Mouse (Mus musculus) hindbrain, embryonic 16.5 days (tissue): ENCODE measurements around the gene Gabpb2. TPM values are rescaled to one million over a fixed set of nuclear protein-coding genes. Genes with fewer than 3 reads are reported as not detected.

ENCODE experiments used
- ATAC-seq: fragments of 200-750 bp; cut with Nextera tagmentation; 2 replicates; pipeline ENCODE4 v1.8.0; 2017; ENCODE audit warnings: moderate TSS enrichment, moderate library complexity
- H3K27ac ChIP-seq: fragments of 300-500 bp; sonication (generic); 2 replicates; pipeline ENCODE4 v1.5.1; 2014; ENCODE audit warnings: low read depth, mild to moderate bottlenecking, control low read depth, low read length, moderate library complexity
- H3K27me3 ChIP-seq: fragments of 300-500 bp; sonication (generic); replicated peaks from 2 replicates; pipeline ENCODE4 v1.6.1; 2014; ENCODE audit warnings: low read length; ENCODE audit not compliant: control insufficient read depth, insufficient read depth
- H3K36me3 ChIP-seq: fragments of 300-500 bp; sonication (generic); 2 replicates; pipeline ENCODE4 v1.6.1; 2014; ENCODE audit warnings: mild to moderate bottlenecking, low read length, moderate library complexity, mixed read lengths; ENCODE audit not compliant: control insufficient read depth, insufficient read depth
- H3K4me1 ChIP-seq: fragments of 300-500 bp; sonication (generic); 2 replicates; pipeline ENCODE4 v1.6.1; 2014; ENCODE audit warnings: low read depth, low read length; ENCODE audit not compliant: control insufficient read depth, insufficient read depth
- H3K4me2 ChIP-seq: fragments of 300-500 bp; sonication (generic); 2 replicates; pipeline ENCODE4 v1.6.1; 2014; ENCODE audit warnings: mild to moderate bottlenecking, low read length, control low read depth, moderate library complexity
- H3K4me3 ChIP-seq: fragments of 300-500 bp; sonication (generic); 2 replicates; pipeline ENCODE4 v1.5.1; 2014; ENCODE audit warnings: mild to moderate bottlenecking, low read length, control low read depth, moderate library complexity
- H3K9ac ChIP-seq: fragments of 300-500 bp; sonication (generic); 2 replicates; pipeline ENCODE4 v1.6.1; 2014; ENCODE audit warnings: low read depth, mild to moderate bottlenecking, control low read depth, low read length, moderate library complexity
- H3K9me3 ChIP-seq: fragments of 300-500 bp; sonication (generic); 2 replicates; pipeline ENCODE4 v1.6.1; 2014; ENCODE audit warnings: mild to moderate bottlenecking, low read length, moderate library complexity; ENCODE audit not compliant: control insufficient read depth
- WGBS: fragments of 180-500 bp; shearing (Covaris S2); extraction: QIAGEN DNeasy Blood & Tissue Kit; methylation state at CpG from one replicate; pipeline ENCODE4 v1.1.7; 2014; 5-methylcytosine and 5-hydroxymethylcytosine counted together
- polyA plus RNA-seq: library from polyadenylated mRNA; unstranded; fragments of >200 nt; fragmentation: Nextera tagmentation; extraction: Ambion mirVana; gene quantifications from 2 replicates; pipeline ENCODE4 v1.2.1, GENCODE M21; 2015

Gene Gabpb2
- polyA plus RNA-seq, 1 experiment from 2014 or later: 2.4 TPM

DNA sequence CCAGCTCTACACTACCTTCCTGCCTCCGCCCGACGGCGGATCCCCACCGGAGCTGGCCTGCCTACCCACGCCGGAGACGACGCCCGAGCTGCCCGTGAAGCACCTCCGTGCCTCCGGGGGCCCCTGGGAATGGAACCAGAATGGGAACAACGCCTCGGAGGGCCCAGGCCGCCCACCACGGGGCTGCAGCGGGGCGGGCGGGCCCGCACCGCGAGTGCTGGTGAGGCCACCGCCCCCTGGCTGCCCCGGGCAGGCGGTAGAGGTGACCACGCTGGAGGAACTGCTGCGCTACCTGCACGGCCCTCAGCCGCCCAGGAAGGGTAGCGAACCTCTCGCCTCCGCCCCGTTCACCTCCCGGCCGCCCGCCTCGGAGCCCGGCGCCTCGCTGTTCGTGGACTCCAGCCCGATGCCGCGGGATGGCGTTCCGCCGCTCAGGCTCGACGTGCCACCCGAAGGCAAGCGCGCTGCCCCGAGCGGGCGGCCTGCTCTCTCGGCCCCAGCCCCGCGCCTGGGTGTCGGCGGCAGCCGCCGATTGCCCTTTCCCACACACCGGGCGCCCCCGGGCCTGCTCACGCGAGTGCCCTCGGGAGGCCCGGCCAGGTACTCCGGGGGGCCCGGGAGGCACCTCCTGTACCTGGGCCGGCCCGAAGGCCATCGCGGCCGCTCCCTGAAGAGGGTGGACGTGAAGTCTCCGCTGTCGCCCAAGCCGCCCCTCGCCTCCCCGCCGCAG, 45.0 kb downstream of the Gabpb2 start:
- ATAC-seq: no peak
- Histone ChIP-seq H3K36me3 (peaks cover 50% of the 10 kb centered on the region), H3K27ac (no peak overlapping the region), H3K9ac (no peak overlapping the region; the same call in 1 of the 2 replicates), H3K4me1 (peaks cover 8% of the 10 kb centered on the region; the same call in 1 of the 2 replicates), H3K9me3 (no peaks in the 10 kb centered on the region), H3K4me3 (no peak overlapping the region), H3K4me2 (no peak overlapping the region; the same call in 1 of the 2 replicates), H3K27me3 (peaks cover 6% of the 10 kb centered on the region)
- WGBS: 20% methylated on average over 71 of the region's 84 CpGs

DNA sequence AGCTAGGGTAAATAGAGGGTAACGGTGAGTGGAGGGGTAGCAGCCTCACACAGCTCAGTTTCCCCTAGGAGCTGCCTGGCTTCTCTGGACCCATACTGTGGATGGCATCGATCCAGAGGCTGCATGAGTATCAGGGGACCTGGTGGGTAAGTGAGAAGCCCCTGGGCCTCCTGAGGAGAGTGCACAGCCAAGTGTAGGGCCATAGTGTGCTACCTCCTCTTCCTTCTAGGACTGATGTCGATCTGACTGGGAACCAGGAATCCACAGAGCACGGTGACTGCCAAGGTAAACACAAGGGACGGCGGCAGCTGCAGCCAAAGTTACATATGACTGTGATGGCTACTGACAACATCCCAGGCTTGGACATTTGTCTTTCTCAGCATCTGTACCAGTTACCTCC, 46.6 kb downstream of the Gabpb2 start:
- no peak for ATAC-seq
- H3K27me3 ChIP-seq: peaks cover 6% of the 10 kb centered on the region

DNA sequence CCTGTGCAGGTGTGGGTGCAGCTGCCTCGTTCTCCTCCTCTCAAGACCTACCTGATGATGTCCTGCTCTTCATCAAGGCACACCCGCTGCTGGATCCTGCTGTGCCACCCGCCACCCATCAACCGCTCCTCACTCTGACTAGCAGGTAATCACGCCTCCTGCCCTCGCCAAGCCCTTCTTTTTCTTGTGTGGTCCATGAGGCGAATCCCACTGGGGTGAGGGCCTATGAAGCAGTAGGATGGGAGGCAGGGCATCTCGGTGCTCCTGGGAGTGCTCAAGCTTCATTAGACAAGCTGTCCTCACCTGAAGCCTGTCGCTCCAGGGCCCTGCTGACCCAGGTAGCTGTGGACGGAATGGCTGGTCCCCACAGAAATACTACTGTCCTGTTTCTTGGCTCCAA, 47.7 kb downstream of the Gabpb2 start:
- peaks cover 6% of the 10 kb centered on the region for H3K27me3 ChIP-seq
- H3K9ac ChIP-seq: no peak overlapping the region
- H3K4me1 ChIP-seq: peaks cover 8% of the 10 kb centered on the region; the same call in 1 of the 2 replicates
- H3K27ac ChIP-seq: no peak overlapping the region
- ATAC-seq: no peak
- H3K4me3 ChIP-seq: no peak overlapping the region
- H3K4me2 ChIP-seq: no peak overlapping the region
- H3K36me3 ChIP-seq: peaks cover 65% of the 10 kb centered on the region
- WGBS: 89% methylated on average over 10 of the region's 10 CpGs
- no peaks in the 10 kb centered on the region for H3K9me3 ChIP-seq

More for the DNA sequence above, 46.6 kb downstream of the Gabpb2 start:
- Histone ChIP-seq H3K36me3 (peaks cover 60% of the 10 kb centered on the region), H3K4me3 (no peak overlapping the region), H3K4me2 (no peak overlapping the region), H3K27ac (no peak overlapping the region), H3K9me3 (no peaks in the 10 kb centered on the region), H3K4me1 (peaks cover 8% of the 10 kb centered on the region; the same call in 1 of the 2 replicates), H3K9ac (no peak overlapping the region)
- 65% methylated on average over 5 of the region's 6 CpGs for WGBS

DNA sequence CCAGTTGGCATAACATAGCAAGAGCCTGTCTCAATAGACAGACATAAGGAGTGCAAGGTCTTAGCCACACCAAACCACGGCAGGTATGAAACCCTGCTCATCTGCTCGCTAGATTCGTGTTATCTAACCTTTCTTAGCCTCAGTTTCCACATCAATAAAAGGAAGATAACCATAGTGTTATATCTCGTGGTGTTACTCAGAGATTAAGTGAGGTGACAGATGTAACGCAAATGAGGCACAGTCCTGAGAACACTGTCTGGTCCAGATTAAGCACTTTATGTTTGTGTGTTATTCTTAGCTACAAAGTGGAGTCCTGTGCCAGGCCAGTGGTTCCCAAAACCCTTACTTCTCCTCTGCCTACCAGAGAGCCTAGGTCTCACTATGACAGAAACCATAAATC, 52.9 kb downstream of the Gabpb2 start:
- 86% methylated on average over 5 of the region's 5 CpGs for WGBS
- Histone ChIP-seq H3K27me3 (no peaks in the 10 kb centered on the region; the same call in 1 of the 2 replicates), H3K4me1 (peaks cover 30% of the 10 kb centered on the region), H3K4me2 (no peak overlapping the region), H3K4me3 (no peak overlapping the region), H3K9ac (no peak overlapping the region), H3K27ac (no peak overlapping the region), H3K36me3 (peaks cover 43% of the 10 kb centered on the region), H3K9me3 (no peaks in the 10 kb centered on the region)
- no peak for ATAC-seq

DNA sequence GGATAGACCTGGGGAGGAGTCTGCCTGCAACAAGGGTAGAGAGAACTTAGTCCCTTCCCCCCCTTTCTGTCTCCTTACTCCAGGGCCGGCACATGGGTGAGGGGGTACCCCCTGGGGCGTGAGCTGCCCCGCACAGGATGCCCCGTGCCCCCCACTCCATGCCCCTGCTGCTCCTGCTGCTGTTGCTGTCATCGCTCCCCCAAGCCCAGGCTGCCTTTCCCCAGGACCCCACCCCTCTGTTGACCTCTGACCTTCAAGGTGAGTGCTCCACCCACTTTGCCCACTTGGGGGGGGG, 53.5 kb downstream of the Gabpb2 start:
- Histone ChIP-seq H3K4me3 (no peak overlapping the region), H3K27ac (no peak overlapping the region), H3K27me3 (no peaks in the 10 kb centered on the region), H3K4me1 (peaks cover 36% of the 10 kb centered on the region), H3K4me2 (no peak overlapping the region; the same call in 1 of the 2 replicates), H3K9ac (no peak overlapping the region), H3K36me3 (peaks cover 37% of the 10 kb centered on the region), H3K9me3 (no peaks in the 10 kb centered on the region)
- ATAC-seq: no peak
- 72% methylated on average over 5 of the region's 5 CpGs for WGBS

DNA sequence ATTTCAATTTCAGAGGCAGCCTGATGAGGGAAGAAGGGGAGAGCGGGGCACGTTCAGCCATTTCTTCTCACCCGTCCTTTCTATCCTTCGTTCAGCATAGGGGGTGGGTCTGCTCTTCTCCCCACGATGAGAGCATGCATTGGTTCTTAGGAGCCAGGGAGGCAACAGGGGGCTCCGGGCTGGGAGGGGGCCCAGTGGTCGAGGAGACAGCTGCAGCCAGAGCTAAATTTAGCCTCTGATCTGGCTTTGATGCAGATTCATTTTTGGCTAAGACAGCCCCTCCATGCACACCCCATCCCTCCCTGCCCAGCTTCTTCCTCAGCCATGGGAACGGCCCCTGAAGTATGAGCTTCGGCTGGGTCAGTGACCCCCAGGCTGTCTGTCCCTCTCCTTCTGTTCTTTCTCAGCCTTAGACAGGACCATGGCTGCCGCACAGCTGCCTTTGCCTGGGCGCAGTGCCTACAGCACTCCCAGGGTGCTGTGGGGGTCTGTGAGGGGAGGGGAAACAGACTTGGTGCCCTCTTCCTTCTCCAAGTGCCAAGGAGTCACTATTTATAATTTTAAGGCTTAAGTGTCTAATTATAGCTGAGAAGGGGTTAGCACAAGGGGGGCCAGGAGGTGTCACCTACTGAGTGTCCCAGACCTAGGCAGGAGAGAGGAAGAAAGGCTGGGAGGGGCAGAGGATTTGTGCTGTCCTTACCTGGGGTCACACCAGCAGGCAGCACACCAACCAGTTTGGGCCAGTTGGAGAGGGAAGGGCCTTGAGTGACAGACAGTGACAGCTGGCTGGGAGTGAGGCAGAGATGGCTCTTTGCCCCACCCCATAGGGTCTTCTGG, 54.1 kb downstream of the Gabpb2 start:
- Histone ChIP-seq H3K36me3 (peaks cover 31% of the 10 kb centered on the region), H3K9ac (0 out of 2 replicates have a peak overlapping the region, but pooled peaks have one; percentile 3), H3K27ac (peak overlapping the region; percentile 11; the same call in 1 of the 2 replicates), H3K9me3 (no peaks in the 10 kb centered on the region), H3K27me3 (no peaks in the 10 kb centered on the region), H3K4me3 (peak overlapping the region; percentile 8; the same call in 1 of the 2 replicates), H3K4me1 (peaks cover 36% of the 10 kb centered on the region), H3K4me2 (peak overlapping the region; percentile 77)
- 38% methylated on average over 11 of the region's 11 CpGs for WGBS
- no peak for ATAC-seq

DNA sequence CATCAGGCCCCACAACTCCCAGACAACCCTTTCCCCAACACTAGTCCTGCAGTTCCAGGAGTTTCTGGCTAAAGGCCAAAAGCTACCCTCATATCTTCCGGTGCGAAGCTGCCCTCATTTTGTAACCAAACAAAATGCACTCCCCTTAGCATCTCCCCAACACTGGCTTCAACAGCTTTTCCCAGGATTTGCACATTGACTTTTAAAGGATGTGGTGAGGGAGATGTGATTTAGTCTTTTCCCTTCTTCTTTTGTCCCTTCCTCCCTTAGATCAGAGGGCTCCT, 55.4 kb downstream of the Gabpb2 start:
- Histone ChIP-seq H3K4me1 (peaks cover 36% of the 10 kb centered on the region), H3K36me3 (peaks cover 20% of the 10 kb centered on the region), H3K4me3 (peak overlapping the region; percentile 82), H3K27ac (peak overlapping the region; percentile 31; the same call in 1 of the 2 replicates), H3K9ac (peak overlapping the region; percentile 86), H3K27me3 (no peaks in the 10 kb centered on the region), H3K9me3 (no peaks in the 10 kb centered on the region), H3K4me2 (peak overlapping the region; percentile 77)
- ATAC-seq: no peak
- 13% methylated on average over 2 of the region's 2 CpGs for WGBS

DNA sequence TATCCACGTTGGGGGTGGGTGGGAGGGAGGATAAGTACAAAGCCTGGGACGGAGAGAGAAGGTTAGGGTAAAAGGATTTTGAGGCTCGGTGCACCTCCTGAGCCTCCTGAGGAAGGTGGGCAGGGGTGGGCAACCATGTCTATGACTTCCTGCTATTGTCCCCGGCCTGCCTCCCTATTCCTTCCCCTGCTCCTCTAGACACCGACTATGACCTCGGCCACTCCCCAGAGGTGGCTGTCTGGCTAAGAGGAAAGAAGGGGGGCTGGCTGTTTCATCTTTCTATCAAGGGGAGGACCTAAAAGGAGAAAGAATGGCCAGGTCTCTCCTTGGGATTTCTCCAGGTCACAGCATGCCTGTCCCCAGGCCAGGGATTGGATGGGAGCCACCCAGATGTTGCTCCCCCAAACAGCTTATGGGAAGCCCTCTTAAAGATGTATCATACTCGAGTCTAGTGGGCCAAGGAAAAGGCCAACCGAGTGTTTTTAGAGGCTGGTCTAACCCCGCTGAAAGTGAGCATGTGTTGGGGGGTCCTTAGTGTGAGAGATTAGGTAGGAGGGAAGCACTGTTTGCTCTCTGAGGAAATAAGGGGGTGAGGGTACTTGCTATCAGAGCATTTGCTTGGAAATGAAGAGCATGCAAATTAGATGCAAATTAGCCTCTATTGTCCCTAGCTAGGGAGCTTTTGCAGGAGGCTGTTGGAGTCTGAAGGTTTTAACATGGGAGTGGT, 55.9 kb downstream of the Gabpb2 start:
- Histone ChIP-seq H3K4me2 (peak overlapping the region; percentile 77), H3K9ac (peak overlapping the region; percentile 86), H3K4me3 (peak overlapping the region; percentile 82), H3K9me3 (no peaks in the 10 kb centered on the region), H3K4me1 (peaks cover 36% of the 10 kb centered on the region), H3K27me3 (no peaks in the 10 kb centered on the region), H3K36me3 (peaks cover 15% of the 10 kb centered on the region), H3K27ac (peak overlapping the region; percentile 82)
- 2% methylated on average over 9 of the region's 9 CpGs for WGBS
- no peak for ATAC-seq
